ENCODE assay signal across 8 mouse cellular contexts in the genomic region with DNA sequence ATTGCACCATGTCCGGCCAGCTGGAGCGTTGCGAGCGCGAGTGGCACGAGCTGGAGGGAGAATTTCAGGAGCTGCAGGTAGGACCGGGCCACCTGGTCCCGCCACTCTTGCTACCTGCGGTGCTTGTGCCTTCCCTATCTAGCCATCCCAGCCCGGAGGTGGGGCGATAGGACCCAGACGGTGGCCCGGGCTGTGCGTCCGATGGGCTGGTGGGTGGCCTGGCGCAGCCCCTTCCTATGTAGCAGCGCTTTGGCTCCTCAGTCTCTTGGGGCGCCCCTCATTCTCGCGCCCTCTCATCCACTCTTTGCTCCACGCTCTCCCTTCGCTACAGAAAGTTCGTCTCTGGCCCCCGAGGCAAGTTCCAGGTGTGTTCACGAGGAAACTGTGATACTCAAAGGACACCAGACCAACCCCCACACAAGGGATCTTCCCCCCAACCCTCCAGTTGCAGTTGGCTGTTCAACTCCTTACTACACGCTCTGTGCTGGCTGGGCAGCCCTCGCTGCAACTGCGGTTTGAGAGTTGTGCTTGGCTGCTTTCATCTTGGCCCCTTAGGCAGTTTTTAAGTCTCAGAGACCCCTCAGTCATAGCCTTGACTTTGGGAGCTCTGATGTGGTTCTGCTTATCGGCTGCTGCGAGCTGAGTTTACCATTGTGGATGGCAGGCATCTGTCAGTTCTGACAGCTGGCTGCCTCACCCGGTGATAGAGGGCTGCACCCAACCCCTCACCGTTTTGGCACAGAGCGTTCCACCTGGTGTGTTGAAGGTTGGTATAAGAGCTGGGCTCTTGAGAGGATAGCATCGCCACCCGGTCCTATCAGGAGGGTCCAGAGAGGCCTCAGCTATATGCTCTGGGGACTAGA. TPM values are rescaled to one million over a fixed set of nuclear protein-coding genes. Genes with fewer than 3 reads are reported as not detected.
DNase-seq lines count a peak whose midpoint lies in the region.

No protein-coding gene starts in this region.

- DNase-seq in cerebellum, postnatal 10 days, result peak; percentile 49 to 80
- no peak for DNase-seq in cerebellum, adult 9-10 months
- DNase-seq in spleen, adult 12 weeks (ENCODE audit: low spot score), result peak; percentile 51
- DNase-seq in spleen, adult 18-20 months, result no peak
- peak; percentile 27 for DNase-seq in heart, postnatal 4 days
- peak; percentile 13 for DNase-seq in lung, postnatal 36 days
- DNase-seq in thymus, adult 18-20 months, result peak; percentile 78 to 88
- DNase-seq in urinary bladder, adult 2 months (ENCODE audit: low spot score), result no peak

RNA-seq across cellular contexts. Expression of gene Tmem120b, which starts 8.4 kb away (rescaled TPM):
- 10 to 100 TPM; 12.1 to 12.7 TPM for total RNA-seq in heart, postnatal 4 days (2021)
- 7.5 and 14.4 TPM in 2 replicates for polyA plus RNA-seq in urinary bladder, adult 2 months (2012; rRNA removed)

RNA-seq across cellular contexts. Expression of gene Morn3, which starts 29.8 kb away (rescaled TPM):
- not detected for total RNA-seq in heart, postnatal 4 days (2021)
- polyA plus RNA-seq in urinary bladder, adult 2 months (2012; rRNA removed), result not detected in 2 replicates

RNA-seq across cellular contexts. Expression of gene Rhof, which starts 55.8 kb away (rescaled TPM):
- under 1 TPM; 0.36 to 0.71 TPM for total RNA-seq in heart, postnatal 4 days (2021)
- polyA plus RNA-seq in urinary bladder, adult 2 months (2012; rRNA removed), result 1.6 and 1.8 TPM in 2 replicates

Comparison
In these comparisons a context has a peak if more than half of its experiments do, and no peak if none do; other contexts are left out.
1. DNase-seq: peak in cerebellum, postnatal 10 days (2 of 2), spleen, adult 12 weeks (single experiment), heart, postnatal 4 days (single experiment), lung, postnatal 36 days (single experiment) and thymus, adult 18-20 months (2 of 2); none in cerebellum, adult 9-10 months (single experiment), spleen, adult 18-20 months (0 of 2) and urinary bladder, adult 2 months (single experiment).